Mouse (Mus musculus) liver, embryonic 18 days (tissue): ENCODE data around the gene Tent5b. TPM values are rescaled to one million over a fixed set of nuclear protein-coding genes. Genes with fewer than 3 reads are reported as not detected.

Source experiments
- polyA plus RNA-seq: library from polyadenylated mRNA; depleted of rRNA; stranded (reverse); fragments of >200 nt; gene quantifications from 2 replicates; pipeline ENCODE4 v1.2.3, GENCODE M21; 2012; rRNA removed

Gene Tent5b
- polyA plus RNA-seq: 0.06 and 0.08 TPM in 2 replicates

GRCm38 (mm10) chr4:133479458-133480184, at the start of gene Tent5b:
TSS of gene Tent5b (plus strand) at chr4:133480132.

DNA sequence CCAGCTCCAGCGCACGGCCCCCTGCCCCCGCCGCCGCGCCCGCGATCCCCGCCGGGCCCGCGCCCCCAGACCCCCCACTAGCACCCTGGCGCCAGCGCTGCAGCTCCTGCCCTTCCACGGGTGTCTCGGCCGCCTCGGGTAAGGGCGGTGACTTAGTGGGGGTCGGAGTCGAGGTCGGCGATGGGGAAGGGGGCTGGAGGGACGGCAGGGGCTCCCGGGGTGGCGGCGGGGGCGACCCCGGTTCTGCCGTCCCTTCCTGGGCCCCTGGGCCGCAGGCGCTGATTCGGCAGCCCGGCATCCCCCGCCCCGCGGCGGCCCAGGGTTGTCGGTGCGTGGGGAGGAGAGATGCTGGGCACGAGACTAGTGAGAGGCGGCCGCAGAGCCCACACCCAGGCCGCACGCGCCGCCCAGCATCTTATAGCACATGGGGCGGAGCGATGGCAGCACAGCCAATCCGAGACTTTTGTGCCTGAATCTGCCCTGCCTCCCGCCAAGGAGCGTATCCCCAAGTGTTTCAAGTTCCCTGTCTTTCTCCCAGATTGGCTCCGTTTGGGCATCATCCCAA, 18.3 kb downstream of the Tent5b start, which contains the start of gene Trnp1:
Trnp1 (minus strand) TSS at position 391 of the 565 bp plus-strand sequence.

GRCm38 (mm10) chr4:133518601-133519368, 38.9 kb downstream of the Tent5b start, which contains the start of gene Kdf1:
TSS of gene Kdf1 (plus strand) at chr4:133518963.

Other genes with a start within 250 kb of the Tent5b start
- gene Map3k6, start 239.3 kb upstream of the Tent5b start, polyA plus RNA-seq: 4.5 and 9.6 TPM in 2 replicates
- gene Sytl1, start 217.0 kb upstream of the Tent5b start, polyA plus RNA-seq: 1.3 TPM in 2 replicates
- gene Tmem222, start 202.3 kb upstream of the Tent5b start, polyA plus RNA-seq: 34.4 and 35.4 TPM in 2 replicates
- gene Wdtc1, start 126.7 kb upstream of the Tent5b start, polyA plus RNA-seq: 6.7 and 7.2 TPM in 2 replicates
- gene Slc9a1, start 110.4 kb upstream of the Tent5b start, polyA plus RNA-seq: 4.9 and 5.6 TPM in 2 replicates
- gene Trnp1, start 18.4 kb downstream of the Tent5b start, polyA plus RNA-seq: 0.17 and 0.52 TPM in 2 replicates
- 2.4 and 2.5 TPM in 2 replicates for gene Kdf1, start 38.8 kb downstream of the Tent5b start, polyA plus RNA-seq
- 84.1 and 85.0 TPM in 2 replicates for gene Nudc, start 65.9 kb downstream of the Tent5b start, polyA plus RNA-seq
- 2.6 and 4.5 TPM in 2 replicates for gene Nr0b2, start 73.2 kb downstream of the Tent5b start, polyA plus RNA-seq
- 3.1 and 4.1 TPM in 2 replicates for gene Gpatch3, start 94.6 kb downstream of the Tent5b start, polyA plus RNA-seq
- gene Gpn2, start 104.2 kb downstream of the Tent5b start, polyA plus RNA-seq: 12.9 and 13.8 TPM in 2 replicates
- 0.66 and 0.82 TPM in 2 replicates for gene Sfn, start 122.0 kb downstream of the Tent5b start, polyA plus RNA-seq
- gene Zdhhc18, start 170.0 kb downstream of the Tent5b start, polyA plus RNA-seq: 5.1 and 6.3 TPM in 2 replicates
- 4.6 and 5.1 TPM in 2 replicates for gene Pigv, start 192.5 kb downstream of the Tent5b start, polyA plus RNA-seq